Mouse (Mus musculus) liver, embryonic 11.5 days (tissue): Measurements from ENCODE around the gene Brf1. TPM values are rescaled to one million over a fixed set of nuclear protein-coding genes. Genes with fewer than 3 reads are reported as not detected.

Source experiments
- ATAC-seq: fragments of 200-750 bp; cut with Nextera tagmentation; replicated peaks from 2 replicates; pipeline ENCODE4 v1.8.0; 2017; ENCODE audit warnings: moderate number of reproducible peaks, mild to moderate bottlenecking, moderate TSS enrichment, moderate library complexity; ENCODE audit not compliant: low FRiP score
- DNase-seq: peaks from one replicate; pipeline ENCODE4 v3.0.0-alpha.2; 2017; ENCODE audit warnings: low spot score
- H3K27ac ChIP-seq: fragments of 300-500 bp; sonication (generic); 2 replicates; pipeline ENCODE4 v1.5.1; 2014; ENCODE audit warnings: mild to moderate bottlenecking, low read depth, low read length, control low read depth
- H3K27me3 ChIP-seq: fragments of 300-500 bp; sonication (generic); replicated peaks from 2 replicates; pipeline ENCODE4 v1.6.1; 2014; ENCODE audit warnings: low read length, mixed read lengths; ENCODE audit not compliant: control insufficient read depth, insufficient read depth
- H3K36me3 ChIP-seq: fragments of 300-500 bp; sonication (generic); 2 replicates; pipeline ENCODE4 v1.6.1; 2014; ENCODE audit warnings: mild to moderate bottlenecking, low read length, moderate library complexity, mixed read lengths; ENCODE audit not compliant: control insufficient read depth, insufficient read depth
- H3K4me1 ChIP-seq: fragments of 300-500 bp; sonication (generic); replicated peaks from 2 replicates; pipeline ENCODE4 v1.6.1; 2014; ENCODE audit warnings: low read length, mixed read lengths; ENCODE audit not compliant: control insufficient read depth, insufficient read depth
- H3K4me2 ChIP-seq: fragments of 300-500 bp; sonication (generic); 2 replicates; pipeline ENCODE4 v1.6.1; 2014; ENCODE audit warnings: mild to moderate bottlenecking, control low read depth, moderate library complexity
- H3K4me3 ChIP-seq: fragments of 300-500 bp; sonication (generic); 2 replicates; pipeline ENCODE4 v1.5.1; 2014; ENCODE audit warnings: low read depth, low read length, control low read depth
- H3K9ac ChIP-seq: fragments of 300-500 bp; sonication (generic); 2 replicates; pipeline ENCODE4 v1.6.1; 2014; ENCODE audit warnings: low read depth, low read length, control low read depth
- H3K9me3 ChIP-seq: fragments of 300-500 bp; sonication (generic); 2 replicates; pipeline ENCODE4 v1.6.1; 2016; ENCODE audit warnings: low read length, inconsistent platforms, mixed read lengths; ENCODE audit not compliant: control insufficient read depth
- WGBS: fragments of 180-500 bp; shearing (Covaris S2); extraction: QIAGEN DNeasy Blood & Tissue Kit; methylation state at CpG from one replicate; pipeline ENCODE4 v1.1.7; 2014; 5-methylcytosine and 5-hydroxymethylcytosine counted together
- polyA plus RNA-seq: library from polyadenylated mRNA; unstranded; fragments of >200 nt; fragmentation: Nextera tagmentation; extraction: Ambion mirVana; gene quantifications from 2 replicates; pipeline ENCODE4 v1.2.1, GENCODE M21; 2014

The Brf1 gene
- polyA plus RNA-seq, 1 experiment from 2014 or later: 51.8 TPM

- no peaks in the 10 kb centered on the region for H3K9me3 ChIP-seq
- H3K4me2 ChIP-seq: no peak overlapping the region
- DNase-seq (no peak), ATAC-seq (no peak)
- no peaks in the 10 kb centered on the region for H3K36me3 ChIP-seq
- H3K27me3 ChIP-seq: peaks cover 7% of the 10 kb centered on the region; the same call in 1 of the 2 replicates
- H3K27ac ChIP-seq: no peak overlapping the region
- 86% methylated on average over 2 of the region's 2 CpGs for WGBS
- H3K4me1 ChIP-seq: peaks cover 9% of the 10 kb centered on the region; the same call in 1 of the 2 replicates
- H3K9ac ChIP-seq: no peak overlapping the region
- H3K4me3 ChIP-seq: no peak overlapping the region
Measured at GRCm38 (mm10) chr12:112943669-112944068, 56.8 kb downstream of the Brf1 start.

GRCm38 (mm10) chr12:112941776-112942713 is 58.5 kb downstream of the Brf1 start, which contains the start of gene Nudt14:
Gene Nudt14, minus strand, starts transcription at chr12:112942124.
- peak within 1 kb of the TSS; percentile 77 for H3K9ac ChIP-seq
- H3K4me2 ChIP-seq: peak within 1 kb of the TSS; percentile 81
- 2% methylated on average over 58 of the region's 58 CpGs for WGBS
- DNase-seq (peak; percentile 83), ATAC-seq (peak; percentile 88)
- no peaks in the 10 kb centered on the region for H3K27me3 ChIP-seq
- H3K9me3 ChIP-seq: no peaks in the 10 kb centered on the region
- H3K4me1 ChIP-seq: peaks cover 12% of the 10 kb centered on the region; the same call in 1 of the 2 replicates
- H3K27ac ChIP-seq: peak within 1 kb of the TSS; percentile 67
- H3K4me3 ChIP-seq: peak within 1 kb of the TSS; percentile 81
- no peaks in the 10 kb centered on the region for H3K36me3 ChIP-seq

- H3K27ac ChIP-seq: no peak overlapping the region
- H3K4me1 ChIP-seq: peaks cover 12% of the 10 kb centered on the region; the same call in 1 of the 2 replicates
- H3K4me2 ChIP-seq: peak overlapping the region; percentile 81
- peak overlapping the region; percentile 81 for H3K4me3 ChIP-seq
- peak overlapping the region; percentile 77 for H3K9ac ChIP-seq
- WGBS: 46% methylated on average over 10 of the region's 10 CpGs
- ATAC-seq: 0 out of 2 replicates have a peak, but pooled peaks have one; percentile 1
- H3K9me3 ChIP-seq: no peaks in the 10 kb centered on the region
- no peaks in the 10 kb centered on the region for H3K27me3 ChIP-seq
- no peaks in the 10 kb centered on the region for H3K36me3 ChIP-seq
- DNase-seq: no peak
Measured at GRCm38 (mm10) chr12:112941156-112941775, 59.2 kb downstream of the Brf1 start.

- Histone ChIP-seq H3K9ac (no peak overlapping the region), H3K36me3 (no peaks in the 10 kb centered on the region), H3K27ac (no peak overlapping the region), H3K4me3 (no peak overlapping the region), H3K4me1 (peaks cover 12% of the 10 kb centered on the region; the same call in 1 of the 2 replicates), H3K4me2 (no peak overlapping the region; the same call in 1 of the 2 replicates), H3K27me3 (no peaks in the 10 kb centered on the region), H3K9me3 (no peaks in the 10 kb centered on the region)
- ATAC-seq: no peak
- no peak for DNase-seq
- 83% methylated on average over 9 of the region's 9 CpGs for WGBS
Measured at GRCm38 (mm10) chr12:112940710-112941109, 59.8 kb downstream of the Brf1 start.

GRCm38 (mm10) chr12:112940238-112940637 is 60.3 kb downstream of the Brf1 start:
- Histone ChIP-seq H3K4me1 (peaks cover 12% of the 10 kb centered on the region; the same call in 1 of the 2 replicates), H3K27ac (no peak overlapping the region), H3K36me3 (no peaks in the 10 kb centered on the region), H3K9me3 (no peaks in the 10 kb centered on the region), H3K9ac (no peak overlapping the region), H3K4me2 (no peak overlapping the region), H3K27me3 (no peaks in the 10 kb centered on the region), H3K4me3 (no peak overlapping the region)
- ATAC-seq: no peak
- 89% methylated on average over 4 of the region's 4 CpGs for WGBS
- no peak for DNase-seq

GRCm38 (mm10) chr12:112938873-112939565 is 61.5 kb downstream of the Brf1 start:
- H3K27ac ChIP-seq: no peak overlapping the region
- H3K9ac ChIP-seq: no peak overlapping the region
- H3K36me3 ChIP-seq: no peaks in the 10 kb centered on the region
- peaks cover 12% of the 10 kb centered on the region; the same call in 1 of the 2 replicates for H3K4me1 ChIP-seq
- no peak for ATAC-seq
- no peaks in the 10 kb centered on the region for H3K9me3 ChIP-seq
- 67% methylated on average over 10 of the region's 10 CpGs for WGBS
- H3K27me3 ChIP-seq: no peaks in the 10 kb centered on the region
- no peak overlapping the region for H3K4me3 ChIP-seq
- no peak overlapping the region for H3K4me2 ChIP-seq
- no peak for DNase-seq

GRCm38 (mm10) chr12:112938366-112938765 is 62.1 kb downstream of the Brf1 start:
- no peak overlapping the region for H3K4me3 ChIP-seq
- H3K4me1 ChIP-seq: peaks cover 12% of the 10 kb centered on the region; the same call in 1 of the 2 replicates
- WGBS: 73% methylated on average over 10 of the region's 10 CpGs
- no peaks in the 10 kb centered on the region for H3K36me3 ChIP-seq
- H3K27me3 ChIP-seq: no peaks in the 10 kb centered on the region
- DNase-seq: no peak
- no peak overlapping the region for H3K4me2 ChIP-seq
- H3K9me3 ChIP-seq: no peaks in the 10 kb centered on the region
- H3K27ac ChIP-seq: no peak overlapping the region
- H3K9ac ChIP-seq: no peak overlapping the region
- no peak for ATAC-seq

GRCm38 (mm10) chr12:112937906-112938305 is 62.6 kb downstream of the Brf1 start:
- Histone ChIP-seq H3K27me3 (no peaks in the 10 kb centered on the region), H3K9me3 (no peaks in the 10 kb centered on the region), H3K4me1 (peaks cover 12% of the 10 kb centered on the region; the same call in 1 of the 2 replicates), H3K9ac (no peak overlapping the region), H3K27ac (no peak overlapping the region), H3K36me3 (no peaks in the 10 kb centered on the region), H3K4me3 (no peak overlapping the region), H3K4me2 (no peak overlapping the region)
- DNase-seq (no peak), ATAC-seq (no peak)
- 38% methylated on average over 9 of the region's 9 CpGs for WGBS
